Mouse (Mus musculus) cerebellum, postnatal 14 days (tissue): ENCODE measurements around the gene Apba2.

Experiments
- DNase-seq, 2 experiments: peaks; one replicate each; pipeline ENCODE4 v3.0.0; 2021; ENCODE audit warnings: mixed read lengths in 2 of 2

Gene Apba2

DNA sequence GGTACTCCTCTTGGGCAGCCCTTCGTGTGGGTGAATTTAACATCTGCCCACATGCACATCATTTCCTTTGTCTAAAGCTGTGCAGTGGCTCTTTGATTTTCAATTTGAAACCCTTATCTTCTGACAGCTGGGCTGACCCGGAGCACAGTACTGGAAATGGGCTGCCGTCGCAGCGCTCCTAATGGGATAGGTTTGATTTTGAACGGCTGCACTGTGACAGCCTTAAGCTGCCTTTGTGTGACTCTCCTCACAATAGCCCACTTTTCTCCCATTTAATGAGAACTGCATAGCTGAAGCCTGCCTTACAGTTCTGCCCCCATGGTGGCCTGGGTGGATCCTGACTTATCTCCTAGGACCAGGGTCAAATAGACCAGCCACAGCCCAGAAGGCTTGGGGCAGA is 31.9 kb downstream of the Apba2 start:
- DNase-seq: no peak

DNA sequence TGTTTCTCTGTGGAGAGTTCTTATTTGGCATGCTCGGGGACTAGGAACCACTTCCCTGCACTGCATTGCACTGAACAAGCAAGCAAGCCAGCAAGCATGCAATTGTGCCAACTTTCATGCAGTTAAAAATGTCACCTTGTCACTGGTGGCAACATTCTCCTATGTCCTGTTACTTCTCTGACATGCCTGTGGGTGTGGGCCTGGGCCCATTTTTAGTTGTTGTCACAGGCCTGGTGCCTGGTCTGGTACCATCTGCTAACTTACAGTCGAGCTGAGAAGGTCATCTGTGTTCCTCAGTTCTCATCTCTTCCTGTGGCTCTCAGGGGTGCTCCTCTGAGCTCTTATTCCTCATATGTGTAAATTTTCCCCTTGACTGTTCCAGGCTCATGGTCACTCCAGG is 33.8 kb downstream of the Apba2 start:
- DNase-seq: peak in 1 of 2 experiments; percentile 55

DNA sequence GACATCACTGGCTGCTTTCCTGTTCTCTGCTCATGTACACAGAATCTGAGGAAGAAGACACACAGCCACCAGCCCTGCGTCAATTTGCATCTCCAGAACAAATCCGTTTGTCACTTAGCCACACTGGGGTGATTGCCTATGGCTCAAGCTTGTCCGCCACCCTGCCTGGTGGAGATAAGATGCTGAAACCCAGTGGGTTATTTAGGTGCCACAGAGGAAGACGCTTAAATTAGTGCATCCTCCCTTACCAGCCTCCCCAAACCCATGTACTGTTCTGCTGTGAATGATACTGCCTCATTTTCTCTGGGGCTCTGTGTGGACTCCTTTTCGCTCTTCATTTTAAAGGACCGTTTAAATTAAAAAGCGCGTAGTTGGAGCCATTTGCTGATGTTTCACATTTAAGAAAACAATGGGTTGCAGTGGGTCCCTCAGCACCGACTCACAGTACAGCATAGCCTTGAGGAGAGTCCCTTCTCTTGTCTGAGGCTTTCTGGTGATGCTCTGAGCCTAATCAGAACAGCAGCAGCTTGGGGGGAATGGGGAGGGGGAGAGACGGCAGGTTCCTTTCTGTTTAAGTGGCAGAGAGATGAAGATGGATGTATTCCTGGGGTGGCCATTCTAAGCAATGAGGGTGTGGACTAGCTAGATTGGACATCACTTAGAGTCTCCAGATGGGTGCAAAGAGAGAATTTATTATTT is 38.1 kb downstream of the Apba2 start:
- DNase-seq: no peak

DNA sequence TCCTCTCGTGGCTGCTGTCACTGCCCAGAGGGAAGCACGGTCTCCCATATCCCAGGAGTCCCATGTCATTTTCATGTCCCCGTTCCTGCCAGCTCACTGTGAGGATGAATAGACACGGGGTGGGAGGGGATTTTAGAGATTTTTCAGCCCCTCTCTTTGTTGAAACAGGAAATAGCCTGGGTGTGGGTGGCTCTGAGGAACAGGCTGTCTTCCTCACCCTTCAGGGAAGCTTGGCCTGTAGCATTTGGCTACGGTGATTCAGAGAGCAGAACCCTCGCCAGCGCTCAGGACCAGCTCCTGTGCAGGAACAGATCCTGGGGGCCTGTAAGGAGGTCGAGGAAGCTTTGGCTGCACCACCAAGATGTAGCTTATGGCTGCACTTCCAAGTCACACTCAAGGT is 45.3 kb downstream of the Apba2 start:
- peak in 1 of 2 experiments; percentile 43 for DNase-seq

DNA sequence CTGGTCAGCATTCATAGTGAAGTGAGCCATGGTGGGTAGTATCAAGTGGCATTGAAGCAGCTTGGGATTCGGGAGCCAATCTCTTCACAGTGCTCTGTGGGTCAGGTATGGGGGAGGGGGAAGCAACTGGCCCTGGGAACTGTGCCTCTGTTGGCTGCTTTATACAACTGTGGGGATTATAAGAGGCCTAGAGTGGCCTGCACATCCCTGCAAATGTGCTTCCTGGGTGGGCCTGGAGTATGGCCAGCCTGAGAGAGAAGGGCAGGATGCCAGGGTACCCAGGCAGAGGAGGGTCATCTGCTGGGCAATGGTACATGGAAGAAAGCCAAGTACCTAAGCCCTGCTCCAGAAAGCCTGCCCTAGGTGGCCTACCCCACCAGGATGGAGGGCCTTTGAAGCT is 49.4 kb downstream of the Apba2 start:
- DNase-seq: peak; percentile 62 to 63

DNA sequence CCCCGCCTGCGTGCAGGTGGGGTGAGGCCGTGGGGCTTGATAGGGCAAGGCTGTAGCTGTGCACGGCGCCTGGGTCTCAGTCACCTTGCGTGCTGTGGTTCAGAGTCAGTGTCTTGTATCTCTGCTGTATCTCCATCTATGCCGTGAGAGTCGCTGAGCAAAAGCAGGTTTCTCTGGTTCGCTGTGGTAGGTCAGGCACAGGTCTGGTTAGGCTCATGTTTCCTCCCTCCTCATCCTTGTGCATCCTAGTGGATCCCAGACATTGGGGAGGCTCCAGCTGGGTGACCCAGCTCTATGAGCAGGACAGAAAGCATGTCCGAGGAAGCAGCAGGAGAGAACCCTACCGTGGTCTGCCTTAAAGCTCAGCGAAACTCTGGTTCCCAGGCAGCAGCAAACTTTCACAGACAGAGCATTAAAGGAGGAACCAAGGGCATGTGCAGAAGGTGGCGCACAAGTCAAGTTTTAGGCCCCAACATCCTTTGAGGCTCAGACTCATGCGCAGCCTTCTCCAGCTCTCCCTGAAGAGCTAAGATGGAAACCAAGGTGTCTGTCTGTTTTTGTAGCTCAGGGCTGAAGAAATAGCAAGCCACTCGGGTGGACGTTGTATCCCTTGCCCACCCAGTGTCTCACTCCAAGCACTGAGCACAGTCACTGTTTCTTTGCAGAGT is 51.2 kb downstream of the Apba2 start:
- no peak for DNase-seq

DNA sequence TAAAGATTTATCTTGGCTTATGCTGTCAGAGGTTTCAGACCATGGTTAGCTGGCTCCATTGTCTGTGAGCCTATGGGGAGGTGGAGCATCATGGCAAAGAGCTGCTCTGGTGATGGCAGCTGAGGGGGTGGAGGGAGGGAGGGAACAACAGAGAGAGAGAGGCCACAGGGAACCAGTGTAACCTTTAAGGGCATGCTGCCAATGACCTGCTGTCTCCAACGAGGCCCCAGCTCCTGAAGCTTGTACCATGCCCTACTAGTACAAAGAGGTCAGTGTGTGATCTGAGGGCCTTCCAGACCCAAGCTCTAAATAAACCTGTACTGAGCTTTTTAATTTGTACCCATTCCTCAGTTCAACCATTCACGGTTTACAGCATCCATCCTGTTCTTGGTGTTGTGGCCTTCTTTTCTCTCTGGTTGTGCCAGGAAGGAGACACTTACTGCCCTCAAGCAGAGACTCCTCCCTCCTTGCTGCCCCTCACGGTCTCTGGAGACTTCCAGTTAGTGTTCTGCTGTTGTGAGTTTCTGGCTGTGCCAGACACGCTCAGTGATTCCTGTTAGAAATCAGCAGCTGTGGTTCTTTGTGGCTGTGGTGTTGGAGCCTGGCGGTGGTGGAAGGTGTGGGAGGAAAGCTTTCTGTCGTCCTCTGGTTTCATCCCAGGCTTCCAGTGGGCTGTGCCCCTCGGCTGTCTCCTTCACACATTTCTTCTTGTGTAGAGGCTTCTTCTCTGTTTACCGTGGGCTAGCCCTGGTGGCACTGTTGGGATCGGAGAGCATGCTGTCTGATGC is 60.4 kb downstream of the Apba2 start:
- no peak for DNase-seq

DNA sequence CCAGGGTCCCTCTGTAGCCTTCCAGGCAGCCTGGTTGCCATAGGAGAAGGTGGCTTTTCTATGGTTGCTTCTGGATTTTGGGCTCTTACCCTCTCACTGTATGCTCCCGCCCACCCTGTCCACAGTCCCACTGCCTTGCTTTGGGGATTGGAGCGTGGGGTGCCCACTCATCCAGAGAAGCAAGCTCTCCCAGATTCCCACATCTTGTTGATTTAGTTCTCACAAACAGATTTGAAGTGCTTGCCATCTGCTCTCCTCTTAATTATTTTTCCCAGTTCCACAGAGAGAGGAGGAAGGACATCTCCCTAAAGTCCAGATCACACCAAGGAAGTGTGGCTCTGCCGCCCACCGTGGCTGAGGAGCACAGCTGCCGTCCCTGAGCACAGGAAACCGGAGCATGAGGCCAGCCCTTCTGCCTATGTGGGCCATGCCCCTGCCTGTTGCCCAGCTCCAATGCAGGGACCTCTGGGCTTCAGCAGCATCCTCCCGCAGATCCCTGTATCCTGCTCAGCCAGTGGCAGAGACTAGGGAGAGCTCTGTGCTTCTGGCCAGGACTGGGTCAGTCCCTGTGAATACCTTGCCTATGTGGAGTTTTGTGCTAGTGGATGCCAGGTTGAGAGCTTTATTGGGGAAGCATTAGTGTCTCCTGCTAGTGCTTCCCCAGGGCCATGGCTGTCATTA is 63.5 kb downstream of the Apba2 start:
- DNase-seq: no peak

DNA sequence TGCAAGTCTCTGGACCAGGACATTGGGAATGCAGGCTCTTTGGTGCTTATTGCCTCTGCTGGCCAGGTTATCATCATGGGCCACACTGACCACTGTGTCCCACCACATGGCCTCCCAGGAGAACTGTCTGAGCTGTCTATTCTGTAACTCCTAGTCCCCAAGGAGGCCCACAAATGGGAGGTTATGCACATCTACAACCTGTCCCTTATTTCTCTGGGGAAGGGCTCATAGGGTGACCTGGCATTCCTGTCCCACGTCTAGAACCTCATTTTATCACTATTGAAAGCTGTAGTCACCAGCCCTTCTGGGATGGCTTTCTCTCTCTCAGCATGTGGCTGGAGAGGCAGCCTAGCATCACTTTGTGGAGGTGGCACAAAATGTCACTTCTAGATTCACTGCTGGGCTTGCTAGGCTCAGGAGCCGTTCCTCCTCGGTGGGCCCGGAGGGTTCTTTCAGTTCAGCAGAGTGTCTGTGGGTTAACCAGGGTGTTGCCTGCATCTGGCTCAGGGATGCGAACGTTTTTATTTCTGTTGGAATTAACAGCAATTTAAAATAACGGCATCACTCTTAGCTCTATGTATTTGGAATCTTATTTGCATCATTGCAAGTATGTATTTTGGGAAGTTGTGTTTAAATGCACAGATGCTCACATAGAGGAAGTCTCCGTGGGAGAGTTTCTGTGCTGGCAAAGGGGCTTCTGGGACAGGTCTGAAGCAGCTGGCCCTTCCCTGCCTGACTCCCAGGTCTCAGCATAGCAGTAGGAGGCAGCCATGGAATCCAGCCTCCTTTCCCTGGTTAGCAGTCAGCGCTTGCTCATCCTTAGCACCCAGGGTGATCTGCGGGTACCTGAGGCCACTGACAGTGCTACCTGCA is 65.1 kb downstream of the Apba2 start:
- DNase-seq: no peak

DNA sequence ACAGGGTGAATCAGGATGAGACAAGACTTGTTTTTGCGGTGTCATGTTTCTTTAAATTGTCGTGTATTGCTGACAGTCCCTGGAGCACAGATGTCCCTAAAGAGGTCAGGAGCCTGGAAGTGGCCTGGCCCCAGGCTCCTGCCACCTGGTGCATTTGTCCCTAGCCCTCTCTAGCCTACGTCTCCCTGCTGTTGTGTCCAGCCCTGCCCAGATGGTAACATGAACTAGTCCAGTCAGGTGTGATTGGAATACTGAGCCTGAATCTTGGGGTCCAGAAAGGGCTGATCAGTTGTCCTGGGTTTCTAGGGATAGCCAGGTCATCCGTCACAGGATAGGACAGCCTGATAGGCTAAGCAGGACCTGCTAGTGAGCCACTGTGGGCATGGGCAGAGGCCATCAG is 67.2 kb downstream of the Apba2 start:
- no peak for DNase-seq

DNA sequence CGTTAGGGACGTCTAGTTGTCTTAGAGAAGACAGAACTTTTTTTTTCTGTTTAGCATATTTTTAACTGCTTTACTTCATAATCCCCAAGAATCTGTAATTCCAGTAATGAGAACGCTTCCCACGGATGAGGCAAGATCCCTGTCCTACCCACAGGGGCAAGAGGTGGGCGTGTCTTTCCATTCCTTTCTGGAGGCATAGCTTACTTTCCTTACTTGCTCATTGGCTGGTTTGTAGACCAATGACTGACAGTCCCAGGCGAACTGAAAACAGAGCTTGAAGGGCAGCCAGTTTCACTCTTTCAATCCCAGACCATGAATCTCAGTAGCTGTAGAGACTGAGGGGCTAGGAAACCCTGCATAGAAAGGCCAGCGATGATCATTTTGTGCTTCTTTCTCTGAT is 68.2 kb downstream of the Apba2 start:
- DNase-seq: no peak

DNA sequence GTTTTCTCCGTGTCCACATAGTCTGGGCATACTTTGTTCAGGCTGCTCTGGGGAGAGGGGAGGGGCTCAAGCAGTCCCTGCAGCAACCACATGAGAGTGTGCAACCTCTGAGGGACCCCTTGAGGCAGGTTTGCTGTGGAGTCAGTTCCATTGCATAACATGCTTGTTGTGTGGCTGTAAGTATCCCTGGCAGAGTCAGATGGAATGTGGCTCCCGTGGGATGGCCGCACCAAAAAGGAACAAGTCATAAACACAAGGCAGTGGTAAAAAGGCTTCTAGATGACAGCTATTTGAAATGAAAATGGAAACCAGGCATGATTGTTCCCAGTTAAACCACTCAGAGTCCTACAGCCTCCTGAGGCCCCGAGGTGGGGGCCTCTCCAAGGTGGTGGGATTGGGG is 69.4 kb downstream of the Apba2 start:
- no peak for DNase-seq

DNA sequence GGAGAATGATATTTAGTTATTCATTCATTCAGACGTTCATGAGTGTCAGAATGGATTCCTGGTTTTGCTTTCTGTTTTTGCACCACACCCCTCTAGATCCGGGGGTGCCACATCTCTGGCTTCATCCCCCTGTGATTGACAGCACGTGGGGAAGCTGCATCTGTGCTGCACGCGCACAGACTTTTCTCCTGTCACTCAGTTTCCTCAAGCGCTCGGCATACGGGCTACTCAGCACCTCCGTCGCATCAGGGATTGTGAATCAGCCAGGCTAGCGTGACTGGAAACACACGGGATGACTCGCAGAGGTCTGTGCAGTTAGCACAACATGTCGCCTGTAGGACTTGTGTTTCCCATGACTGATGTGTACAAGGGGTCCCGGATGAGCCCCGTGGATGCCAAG is 72.6 kb downstream of the Apba2 start:
- DNase-seq: no peak

DNA sequence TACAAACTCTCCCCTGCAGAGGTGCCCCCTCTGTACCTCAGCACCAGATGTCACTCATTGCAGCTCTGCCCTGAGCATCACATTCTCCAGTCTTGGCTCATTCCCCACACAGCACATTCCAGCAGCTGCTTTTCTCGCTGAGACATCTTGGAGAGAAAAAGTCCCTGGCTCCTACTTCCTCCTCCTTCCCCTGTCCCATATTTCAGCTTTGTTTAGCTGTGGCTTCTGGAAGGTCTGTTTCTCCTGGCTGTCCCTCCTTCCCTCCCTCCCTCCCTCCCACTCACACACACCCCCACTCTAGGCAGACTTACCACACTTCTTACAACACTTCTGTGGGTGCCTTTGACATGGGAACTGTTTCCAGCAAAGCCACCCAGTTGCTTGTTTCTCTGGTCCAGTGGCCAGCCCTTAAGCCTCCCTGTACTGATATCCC is 75.0 kb downstream of the Apba2 start:
- DNase-seq: no peak

DNA sequence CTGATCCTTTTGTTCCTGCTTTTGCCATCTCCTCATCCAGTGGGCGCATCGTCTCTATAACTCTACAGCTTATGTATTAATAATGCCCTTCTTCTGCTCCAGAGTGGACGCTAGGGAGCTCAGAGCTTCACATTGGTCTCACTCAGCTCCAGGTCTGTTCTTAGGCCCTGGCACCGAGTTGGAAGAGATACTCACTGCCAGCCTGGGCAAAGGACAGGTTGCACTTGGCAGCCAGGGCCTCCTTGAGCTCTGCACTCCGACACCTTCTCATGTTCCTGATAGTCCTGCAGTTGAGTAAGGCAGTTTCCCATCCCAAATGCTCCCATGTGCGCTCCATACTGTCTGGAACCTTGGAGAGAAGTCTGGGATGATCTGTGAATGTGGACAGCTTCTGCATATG is 76.7 kb downstream of the Apba2 start:
- peak; percentile 41 to 53 for DNase-seq

DNA sequence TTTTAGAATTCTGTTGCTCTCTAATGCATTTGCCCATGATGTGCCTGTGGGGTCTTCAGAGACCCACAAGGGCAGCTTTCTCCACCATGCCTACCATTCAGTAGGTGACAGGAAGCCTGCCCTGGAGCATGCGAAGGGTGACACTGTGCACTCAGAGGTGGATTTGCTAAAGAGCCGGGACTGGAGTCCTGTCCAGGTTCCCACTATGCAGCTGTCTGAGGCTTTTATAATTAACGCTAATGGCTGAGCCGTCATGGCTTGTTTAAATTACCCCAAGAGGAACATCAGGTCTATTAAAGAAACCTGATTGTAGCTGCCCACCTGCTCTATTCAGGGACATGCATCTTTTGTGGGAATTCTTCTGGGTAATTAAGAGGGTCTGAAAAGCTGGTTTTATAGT is 78.4 kb downstream of the Apba2 start:
- DNase-seq: no peak

DNA sequence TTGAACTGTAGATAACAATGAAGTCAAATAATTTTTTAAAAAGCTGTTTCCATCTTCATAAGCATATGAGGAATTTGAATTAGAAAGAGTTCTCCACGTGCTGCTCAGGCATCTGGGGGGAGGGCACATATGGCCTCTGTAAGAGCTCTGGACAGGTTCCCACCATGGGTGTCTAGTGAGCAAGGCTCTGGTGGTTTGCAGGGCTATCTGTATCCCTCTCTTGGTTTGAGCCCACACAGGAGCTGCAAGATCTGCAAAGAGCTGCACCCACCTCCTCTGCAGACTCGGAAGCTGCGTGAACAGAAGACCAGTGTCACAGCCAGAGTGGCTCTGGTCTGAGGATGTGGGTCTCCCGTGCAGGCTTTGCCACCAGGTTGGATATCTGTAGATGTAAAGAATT is 78.8 kb downstream of the Apba2 start:
- DNase-seq: no peak

DNA sequence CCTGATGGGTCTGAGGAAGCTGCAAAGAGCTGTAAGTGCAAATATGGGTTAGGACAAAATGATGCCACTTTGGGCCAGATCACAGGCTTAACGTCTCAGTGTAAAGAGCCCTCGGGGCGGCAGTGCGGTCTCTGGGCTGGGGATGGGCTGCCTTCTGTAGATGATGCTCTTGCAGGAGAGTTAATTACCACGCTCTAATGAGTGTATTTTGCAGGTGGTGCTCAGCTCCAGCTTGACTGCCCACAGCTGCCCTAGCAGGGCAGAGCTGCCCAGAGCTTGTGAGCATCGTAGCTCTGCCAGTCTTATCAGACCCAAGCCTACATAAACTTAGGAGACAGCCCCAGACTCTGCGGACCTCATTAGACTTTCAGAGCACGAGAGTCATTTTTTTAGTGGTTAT is 80.9 kb downstream of the Apba2 start:
- DNase-seq: no peak

DNA sequence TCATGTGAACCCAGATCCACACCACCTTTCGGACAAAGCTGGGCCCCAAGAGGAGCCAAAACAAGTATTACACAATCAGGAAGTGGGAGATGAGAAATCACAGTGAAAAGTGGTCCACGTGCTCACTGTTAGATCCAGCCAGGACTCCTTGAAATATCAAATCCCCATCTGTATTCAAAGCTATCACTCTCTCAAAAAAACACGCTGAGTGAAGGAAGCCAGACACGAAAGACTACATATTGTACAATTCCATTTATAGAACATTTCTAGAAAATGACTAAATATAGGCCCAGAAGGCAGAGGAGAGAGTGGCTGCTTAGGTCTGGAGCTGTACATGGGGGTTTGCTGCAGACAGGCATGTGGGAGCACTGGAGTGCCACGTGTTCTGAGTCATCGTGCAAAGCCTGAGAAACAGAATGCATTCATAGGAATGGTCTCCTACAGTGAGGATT is 82.2 kb downstream of the Apba2 start:
- no peak for DNase-seq

DNA sequence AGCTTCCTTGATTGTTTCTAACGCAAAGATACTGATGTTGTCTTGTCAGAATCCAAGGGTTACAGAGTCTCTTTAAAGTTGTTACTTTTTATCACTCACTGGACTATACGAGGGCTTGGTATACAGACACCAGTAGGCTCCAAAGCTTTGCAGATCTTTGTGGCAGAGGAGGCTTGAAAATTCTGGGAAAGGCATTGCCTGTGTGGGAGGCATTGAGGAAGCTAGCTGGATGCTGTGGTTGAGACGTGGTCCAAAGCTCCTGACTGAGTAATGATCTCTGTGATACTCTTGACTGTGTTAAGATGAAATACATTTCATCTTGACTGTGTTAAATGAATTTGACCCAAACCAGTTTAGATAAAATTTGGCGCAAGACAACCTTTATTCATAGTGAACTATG is 84.6 kb downstream of the Apba2 start:
- DNase-seq: no peak

DNA sequence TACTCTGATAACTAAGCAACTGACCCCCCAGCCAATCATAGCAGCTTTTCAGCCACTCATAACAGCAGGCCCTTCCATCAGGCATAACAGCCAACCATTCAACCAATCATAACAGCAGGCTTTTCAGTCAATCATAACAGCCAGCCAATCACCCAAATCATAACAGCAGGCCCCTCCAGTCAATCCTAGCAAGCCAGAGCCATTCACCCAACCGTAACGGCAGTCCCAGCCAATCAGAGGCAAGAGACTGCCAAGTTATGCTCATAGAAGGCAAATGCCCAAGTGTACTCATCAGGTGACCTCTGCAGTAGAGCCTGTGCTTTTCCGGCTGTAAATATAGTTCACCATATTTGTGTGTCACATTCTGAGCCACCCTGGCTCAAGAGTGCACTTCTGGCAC is 85.1 kb downstream of the Apba2 start:
- DNase-seq: peak; percentile 56 to 66
